Mouse (Mus musculus): Measurements from ENCODE around the gene St3gal6. TPM values are rescaled to one million over a fixed set of nuclear protein-coding genes. Genes with fewer than 3 reads are reported as not detected.
A peak's percentile ranks its signal among the peaks of the same experiment; 100 is the strongest.

Gene St3gal6
- polyA plus RNA-seq, 1 experiment from 2014 or later, result 19.6 TPM

- 0 out of 2 replicates have a peak, but pooled peaks have one; percentile 23 for ATAC-seq (replicated peaks; ENCODE audit: extremely low read depth, insufficient read depth, low FRiP score)
- Histone ChIP-seq H3K36me3 (ENCODE audit: control insufficient read depth, insufficient read depth) (no peaks in the 10 kb centered on the region), H3K27ac (ENCODE audit: low read length) (no peak overlapping the region), H3K9ac (ENCODE audit: low read length) (no peak overlapping the region), H3K27me3 (ENCODE audit: control insufficient read depth, insufficient read depth, low read length) (no peaks in the 10 kb centered on the region), H3K4me3 (ENCODE audit: low read length) (no peak overlapping the region), H3K9me3 (replicated peaks; ENCODE audit: control insufficient read depth, low read length) (no peaks in the 10 kb centered on the region), H3K4me1 (ENCODE audit: control insufficient read depth, insufficient read depth, low read length) (peaks cover 12% of the 10 kb centered on the region), H3K4me2 (ENCODE audit: low read depth, low read length) (no peak overlapping the region)
- WGBS, result 26% methylated on average over 2 of the region's 2 CpGs
These were observed 15.0 kb upstream of the St3gal6 start for GRCm38 (mm10) chr16:58539011-58539410.

GRCm38 (mm10) chr16:58536076-58536475, 12.0 kb upstream of the St3gal6 start:
- H3K27ac ChIP-seq (ENCODE audit: low read length), result no peak overlapping the region
- 86% methylated on average over 2 of the region's 2 CpGs for WGBS
- no peak overlapping the region for H3K9ac ChIP-seq (ENCODE audit: low read length)
- H3K9me3 ChIP-seq (replicated peaks; ENCODE audit: control insufficient read depth, low read length), result no peaks in the 10 kb centered on the region
- no peaks in the 10 kb centered on the region for H3K36me3 ChIP-seq (ENCODE audit: control insufficient read depth, insufficient read depth)
- H3K4me1 ChIP-seq (ENCODE audit: control insufficient read depth, insufficient read depth, low read length), result peaks cover 10% of the 10 kb centered on the region
- no peak overlapping the region for H3K4me3 ChIP-seq (ENCODE audit: low read length)
- no peak overlapping the region for H3K4me2 ChIP-seq (ENCODE audit: low read depth, low read length)
- ATAC-seq (replicated peaks; ENCODE audit: extremely low read depth, insufficient read depth, low FRiP score), result no peak
- no peaks in the 10 kb centered on the region for H3K27me3 ChIP-seq (ENCODE audit: control insufficient read depth, insufficient read depth, low read length)

GRCm38 (mm10) chr16:58535236-58535635, 11.2 kb upstream of the St3gal6 start:
- H3K4me2 ChIP-seq (ENCODE audit: low read depth, low read length), result no peak overlapping the region
- ATAC-seq (replicated peaks; ENCODE audit: extremely low read depth, insufficient read depth, low FRiP score), result no peak
- no peaks in the 10 kb centered on the region for H3K27me3 ChIP-seq (ENCODE audit: control insufficient read depth, insufficient read depth, low read length)
- peaks cover 10% of the 10 kb centered on the region for H3K4me1 ChIP-seq (ENCODE audit: control insufficient read depth, insufficient read depth, low read length)
- no peak overlapping the region for H3K9ac ChIP-seq (ENCODE audit: low read length)
- H3K9me3 ChIP-seq (replicated peaks; ENCODE audit: control insufficient read depth, low read length), result no peaks in the 10 kb centered on the region
- WGBS, result 64% methylated on average over 5 of the region's 5 CpGs
- H3K27ac ChIP-seq (ENCODE audit: low read length), result no peak overlapping the region
- H3K36me3 ChIP-seq (ENCODE audit: control insufficient read depth, insufficient read depth), result no peaks in the 10 kb centered on the region
- H3K4me3 ChIP-seq (ENCODE audit: low read length), result no peak overlapping the region

GRCm38 (mm10) chr16:58534245-58535142, 10.5 kb upstream of the St3gal6 start:
- Histone ChIP-seq H3K9ac (ENCODE audit: low read length) (no peak overlapping the region), H3K4me2 (ENCODE audit: low read depth, low read length) (no peak overlapping the region), H3K36me3 (ENCODE audit: control insufficient read depth, insufficient read depth) (no peaks in the 10 kb centered on the region), H3K9me3 (replicated peaks; ENCODE audit: control insufficient read depth, low read length) (no peaks in the 10 kb centered on the region), H3K27ac (ENCODE audit: low read length) (no peak overlapping the region), H3K4me1 (ENCODE audit: control insufficient read depth, insufficient read depth, low read length) (peaks cover 10% of the 10 kb centered on the region), H3K4me3 (ENCODE audit: low read length) (no peak overlapping the region), H3K27me3 (ENCODE audit: control insufficient read depth, insufficient read depth, low read length) (no peaks in the 10 kb centered on the region)
- ATAC-seq (replicated peaks; ENCODE audit: extremely low read depth, insufficient read depth, low FRiP score), result no peak
- WGBS, result 80% methylated on average over 7 of the region's 7 CpGs

- Histone ChIP-seq H3K4me1 (ENCODE audit: control insufficient read depth, insufficient read depth, low read length) (peaks cover 5% of the 10 kb centered on the region), H3K27me3 (ENCODE audit: control insufficient read depth, insufficient read depth, low read length) (no peaks in the 10 kb centered on the region), H3K4me2 (ENCODE audit: low read depth, low read length) (no peak overlapping the region), H3K4me3 (ENCODE audit: low read length) (no peak overlapping the region), H3K27ac (ENCODE audit: low read length) (no peak overlapping the region), H3K9ac (ENCODE audit: low read length) (no peak overlapping the region), H3K36me3 (ENCODE audit: control insufficient read depth, insufficient read depth) (no peaks in the 10 kb centered on the region), H3K9me3 (replicated peaks; ENCODE audit: control insufficient read depth, low read length) (no peaks in the 10 kb centered on the region)
- WGBS, result 61% methylated on average over 5 of the region's 5 CpGs
- no peak for ATAC-seq (replicated peaks; ENCODE audit: extremely low read depth, insufficient read depth, low FRiP score)
These were observed 9.7 kb upstream of the St3gal6 start for GRCm38 (mm10) chr16:58533742-58534141.

GRCm38 (mm10) chr16:58533254-58533653, 9.2 kb upstream of the St3gal6 start:
- peaks cover 3% of the 10 kb centered on the region for H3K4me1 ChIP-seq (ENCODE audit: control insufficient read depth, insufficient read depth, low read length)
- no peaks in the 10 kb centered on the region for H3K9me3 ChIP-seq (replicated peaks; ENCODE audit: control insufficient read depth, low read length)
- no peak overlapping the region for H3K4me3 ChIP-seq (ENCODE audit: low read length)
- H3K27ac ChIP-seq (ENCODE audit: low read length), result no peak overlapping the region
- no peak for ATAC-seq (replicated peaks; ENCODE audit: extremely low read depth, insufficient read depth, low FRiP score)
- no peak overlapping the region for H3K9ac ChIP-seq (ENCODE audit: low read length)
- H3K36me3 ChIP-seq (ENCODE audit: control insufficient read depth, insufficient read depth), result no peaks in the 10 kb centered on the region
- no peaks in the 10 kb centered on the region for H3K27me3 ChIP-seq (ENCODE audit: control insufficient read depth, insufficient read depth, low read length)
- H3K4me2 ChIP-seq (ENCODE audit: low read depth, low read length), result no peak overlapping the region
- 58% methylated on average over 2 of the region's 2 CpGs for WGBS

GRCm38 (mm10) chr16:58532511-58532910, 8.5 kb upstream of the St3gal6 start:
- Histone ChIP-seq H3K9ac (ENCODE audit: low read length) (no peak overlapping the region), H3K27ac (ENCODE audit: low read length) (no peak overlapping the region), H3K4me1 (ENCODE audit: control insufficient read depth, insufficient read depth, low read length) (no peaks in the 10 kb centered on the region), H3K4me3 (ENCODE audit: low read length) (no peak overlapping the region), H3K9me3 (replicated peaks; ENCODE audit: control insufficient read depth, low read length) (no peaks in the 10 kb centered on the region), H3K27me3 (ENCODE audit: control insufficient read depth, insufficient read depth, low read length) (no peaks in the 10 kb centered on the region), H3K4me2 (ENCODE audit: low read depth, low read length) (no peak overlapping the region), H3K36me3 (ENCODE audit: control insufficient read depth, insufficient read depth) (no peaks in the 10 kb centered on the region)
- no peak for ATAC-seq (replicated peaks; ENCODE audit: extremely low read depth, insufficient read depth, low FRiP score)
- WGBS, result 80% methylated on average over 3 of the region's 3 CpGs

- Histone ChIP-seq H3K4me3 (ENCODE audit: low read length) (no peak overlapping the region), H3K9ac (ENCODE audit: low read length) (no peak overlapping the region), H3K4me1 (ENCODE audit: control insufficient read depth, insufficient read depth, low read length) (peaks cover 6% of the 10 kb centered on the region; the same call in 1 of the 2 replicates), H3K27me3 (ENCODE audit: control insufficient read depth, insufficient read depth, low read length) (no peaks in the 10 kb centered on the region), H3K9me3 (replicated peaks; ENCODE audit: control insufficient read depth, low read length) (peaks cover 3% of the 10 kb centered on the region), H3K36me3 (ENCODE audit: control insufficient read depth, insufficient read depth) (no peaks in the 10 kb centered on the region), H3K4me2 (ENCODE audit: low read depth, low read length) (no peak overlapping the region), H3K27ac (ENCODE audit: low read length) (no peak overlapping the region)
- no peak for ATAC-seq (replicated peaks; ENCODE audit: extremely low read depth, insufficient read depth, low FRiP score)
- WGBS, result 69% methylated on average over 5 of the region's 5 CpGs
These were observed 3.8 kb upstream of the St3gal6 start for GRCm38 (mm10) chr16:58527817-58528216.

GRCm38 (mm10) chr16:58526729-58527128, 2.7 kb upstream of the St3gal6 start:
- H3K27ac ChIP-seq (ENCODE audit: low read length), result no peak overlapping the region
- H3K27me3 ChIP-seq (ENCODE audit: control insufficient read depth, insufficient read depth, low read length), result no peaks in the 10 kb centered on the region
- no peaks in the 10 kb centered on the region for H3K36me3 ChIP-seq (ENCODE audit: control insufficient read depth, insufficient read depth)
- 81% methylated on average over 6 of the region's 6 CpGs for WGBS
- ATAC-seq (replicated peaks; ENCODE audit: extremely low read depth, insufficient read depth, low FRiP score), result no peak
- no peak overlapping the region for H3K9ac ChIP-seq (ENCODE audit: low read length)
- H3K9me3 ChIP-seq (replicated peaks; ENCODE audit: control insufficient read depth, low read length), result peaks cover 3% of the 10 kb centered on the region
- H3K4me1 ChIP-seq (ENCODE audit: control insufficient read depth, insufficient read depth, low read length), result peaks cover 9% of the 10 kb centered on the region; the same call in 1 of the 2 replicates
- H3K4me2 ChIP-seq (ENCODE audit: low read depth, low read length), result no peak overlapping the region
- H3K4me3 ChIP-seq (ENCODE audit: low read length), result no peak overlapping the region
